8 mouse cellular contexts compared by ENCODE assay signal in genomic region chr14:62838336-62838735, GRCm38 (mm10). TPM values are rescaled to one million over a fixed set of nuclear protein-coding genes. Genes with fewer than 3 reads are reported as not detected.
DNase-seq lines count a peak whose midpoint lies in the region; ATAC-seq and TF ChIP-seq lines count a peak whose summit lies in the region.

No protein-coding gene starts in this region.

- H3K9me3 ChIP-seq in E14TG2a.4 (ENCODE audit: low read length), result no peaks in the 10 kb centered on the region
- no peaks in the 10 kb centered on the region for H3K9me3 ChIP-seq in hindbrain, embryonic 10.5 days
- no peaks in the 10 kb centered on the region for H3K9me3 ChIP-seq in lung, embryonic 14.5 days (ENCODE audit: low read depth, low read length)
- no peaks in the 10 kb centered on the region for H3K9me3 ChIP-seq in stomach, embryonic 16.5 days (replicated peaks; ENCODE audit: control insufficient read depth, low read length)

- 14% methylated on average over 9 of the region's 9 CpGs for WGBS in hindbrain, embryonic 10.5 days
- 11% methylated on average over 9 of the region's 9 CpGs for WGBS in lung, embryonic 14.5 days
- 11% methylated on average over 9 of the region's 9 CpGs for WGBS in stomach, embryonic 16.5 days

- H3K4me1 ChIP-seq in E14TG2a.4 (replicated peaks; ENCODE audit: low read depth, low read length), result peaks cover 33% of the 10 kb centered on the region
- peaks cover 9% of the 10 kb centered on the region; the same call in 1 of the 2 replicates for H3K4me1 ChIP-seq in brown adipose tissue, adult 24 weeks (ENCODE audit: control insufficient read depth, insufficient read depth, insufficient read length, low read length)
- H3K4me1 ChIP-seq in hindbrain, embryonic 10.5 days (replicated peaks), result peaks cover 39% of the 10 kb centered on the region
- H3K4me1 ChIP-seq in lung, embryonic 14.5 days (ENCODE audit: insufficient read depth), result no peaks in the 10 kb centered on the region
- H3K4me1 ChIP-seq in stomach, embryonic 16.5 days (ENCODE audit: control insufficient read depth, insufficient read depth, low read length), result 0 out of 2 replicates have a peak, but pooled peaks cover 6% of the 10 kb centered on the region

- peak overlapping the region; percentile 83 for H3K27ac ChIP-seq in brown adipose tissue, adult 24 weeks (replicated peaks; ENCODE audit: low read depth, low read length)
- H3K27ac ChIP-seq in hindbrain, embryonic 10.5 days, result peak overlapping the region; percentile 89
- H3K27ac ChIP-seq in lung, embryonic 14.5 days (ENCODE audit: low read depth), result peak overlapping the region; percentile 69; the same call in 1 of the 2 replicates
- H3K27ac ChIP-seq in stomach, embryonic 16.5 days (ENCODE audit: low read length), result peak overlapping the region; percentile 66

- H3K4me2 ChIP-seq in lung, embryonic 14.5 days, result peak overlapping the region; percentile 80
- H3K4me2 ChIP-seq in stomach, embryonic 16.5 days (ENCODE audit: low read depth, low read length), result peak overlapping the region; percentile 66

- TF ChIP-seq CTCF in E14TG2a.4 (conservative IDR thresholded peaks at IDR 0.05; ENCODE audit: low read length), result no peak
- TF ChIP-seq CTCF in lung, embryonic 14.5 days (IDR thresholded peaks at IDR 0.05; ENCODE audit: low read depth), result no peak

- no peaks in the 10 kb centered on the region for H3K27me3 ChIP-seq in E14TG2a.4 (ENCODE audit: insufficient read depth, low read length)
- H3K27me3 ChIP-seq in hindbrain, embryonic 10.5 days (ENCODE audit: insufficient read depth, poor library complexity, severe bottlenecking), result no peaks in the 10 kb centered on the region
- H3K27me3 ChIP-seq in lung, embryonic 14.5 days (ENCODE audit: insufficient read depth, low read length), result no peaks in the 10 kb centered on the region
- H3K27me3 ChIP-seq in stomach, embryonic 16.5 days (ENCODE audit: control insufficient read depth, insufficient read depth, low read length), result no peaks in the 10 kb centered on the region

- no peak for ATAC-seq in lung, embryonic 14.5 days (ENCODE audit: insufficient read depth)
- no peak for ATAC-seq in stomach, embryonic 16.5 days (ENCODE audit: insufficient read depth, low FRiP score)

- no peak for DNase-seq in hindbrain, embryonic 10.5 days (ENCODE audit: low spot score)
- DNase-seq in lung, embryonic 14.5 days, result peak; percentile 27
- DNase-seq in B cell, adult 2 months, result no peak
- no peak for DNase-seq in adrenal gland, adult 2 months
- no peak for DNase-seq in thymus, postnatal 4 days

- peak overlapping the region; percentile 99 for H3K4me3 ChIP-seq in E14TG2a.4 (replicated peaks; ENCODE audit: low read length)
- peak overlapping the region; percentile 92 for H3K4me3 ChIP-seq in brown adipose tissue, adult 24 weeks (ENCODE audit: insufficient read depth, low read depth, low read length)
- peak overlapping the region; percentile 90 for H3K4me3 ChIP-seq in hindbrain, embryonic 10.5 days
- peak overlapping the region; percentile 85 for H3K4me3 ChIP-seq in lung, embryonic 14.5 days (ENCODE audit: low read depth, low read length)
- peak overlapping the region; percentile 91 for H3K4me3 ChIP-seq in stomach, embryonic 16.5 days (replicated peaks; ENCODE audit: low read length)

- no peaks in the 10 kb centered on the region for H3K36me3 ChIP-seq in E14TG2a.4 (ENCODE audit: insufficient read depth, low read length)
- peaks cover 16% of the 10 kb centered on the region for H3K36me3 ChIP-seq in hindbrain, embryonic 10.5 days
- H3K36me3 ChIP-seq in lung, embryonic 14.5 days (ENCODE audit: insufficient read depth), result no peaks in the 10 kb centered on the region
- H3K36me3 ChIP-seq in stomach, embryonic 16.5 days (ENCODE audit: control insufficient read depth, insufficient read depth, low read length), result no peaks in the 10 kb centered on the region

- peak overlapping the region; percentile 73 for H3K9ac ChIP-seq in lung, embryonic 14.5 days
- H3K9ac ChIP-seq in stomach, embryonic 16.5 days (ENCODE audit: low read length), result peak overlapping the region; percentile 84

RNA-seq across cellular contexts. Expression of gene Wdfy2, which starts 0.9 kb away (rescaled TPM):
- 8.7 and 9.6 TPM in 2 replicates for polyA plus RNA-seq in brown adipose tissue, adult 24 weeks (2012; ENCODE audit: insufficient read depth, insufficient read length, missing spikeins)
- 12.9 and 14.2 TPM in 2 replicates for polyA plus RNA-seq in hindbrain, embryonic 10.5 days (2016; fragmentation: Nextera tagmentation; extraction: Ambion mirVana)
- 10.0 and 10.2 TPM in 2 replicates for polyA plus RNA-seq in lung, embryonic 14.5 days (2014; fragmentation: Nextera tagmentation; extraction: Ambion mirVana)
- polyA plus RNA-seq in stomach, embryonic 16.5 days (2015; fragmentation: Nextera tagmentation; extraction: Ambion mirVana), result 6.4 and 7.2 TPM in 2 replicates
- 10 to 100 TPM; 29.5 to 31.9 TPM for total RNA-seq in adrenal gland, adult 2 months (2021)
- 9.0 and 14.0 TPM in 2 replicates for polyA plus RNA-seq in adrenal gland, adult 2 months (2012; rRNA removed)
